Mouse (Mus musculus) embryonic facial prominence, embryonic 14.5 days (tissue): ENCODE results near the gene Sec16a. TPM values are rescaled to one million over a fixed set of nuclear protein-coding genes. Genes with fewer than 3 reads are reported as not detected.

Source experiments
- ATAC-seq: fragments of 200-750 bp; cut with Nextera tagmentation; 2 replicates; pipeline ENCODE4 v1.8.0; 2017; ENCODE audit warnings: low read depth, moderate number of reproducible peaks, moderate TSS enrichment
- DNase-seq: peaks from one replicate; pipeline ENCODE4 v3.0.0-alpha.2; 2015; ENCODE audit warnings: low spot score
- H3K27ac ChIP-seq: fragments of 300-500 bp; sonication (generic); replicated peaks from 2 replicates; pipeline ENCODE4 v1.5.1; 2014; ENCODE audit warnings: low read depth, mild to moderate bottlenecking, low read length, moderate library complexity
- H3K27me3 ChIP-seq: fragments of 300-500 bp; sonication (generic); replicated peaks from 2 replicates; pipeline ENCODE4 v1.6.1; 2014; ENCODE audit warnings: low read length; ENCODE audit not compliant: control insufficient read depth, insufficient read depth
- H3K36me3 ChIP-seq: fragments of 300-500 bp; sonication (generic); 2 replicates; pipeline ENCODE4 v1.6.1; 2014; ENCODE audit warnings: low read length, mixed read lengths; ENCODE audit not compliant: control insufficient read depth, insufficient read depth
- H3K4me1 ChIP-seq: fragments of 300-500 bp; sonication (generic); 2 replicates; pipeline ENCODE4 v1.6.1; 2014; ENCODE audit warnings: antibody characterized with exemption, low read length; ENCODE audit not compliant: control insufficient read depth, insufficient read depth
- H3K4me2 ChIP-seq: fragments of 300-500 bp; sonication (generic); 2 replicates; pipeline ENCODE4 v1.6.1; 2014; ENCODE audit warnings: low read depth, mild to moderate bottlenecking, low read length, moderate library complexity, mixed read lengths
- H3K4me3 ChIP-seq: fragments of 300-500 bp; sonication (generic); 2 replicates; pipeline ENCODE4 v1.5.1; 2014; ENCODE audit warnings: low read depth, mild to moderate bottlenecking, low read length
- H3K9ac ChIP-seq: fragments of 300-500 bp; sonication (generic); 2 replicates; pipeline ENCODE4 v1.6.1; 2014; ENCODE audit warnings: low read depth, mild to moderate bottlenecking, low read length, moderate library complexity, mixed read lengths
- H3K9me3 ChIP-seq: fragments of 300-500 bp; sonication (generic); 2 replicates; pipeline ENCODE4 v1.6.1; 2016; ENCODE audit warnings: low read length; ENCODE audit not compliant: control insufficient read depth
- WGBS: fragments of 180-500 bp; shearing (Covaris S2); extraction: QIAGEN DNeasy Blood & Tissue Kit; methylation state at CpG from one replicate; pipeline ENCODE4 v1.1.7; 2014; 5-methylcytosine and 5-hydroxymethylcytosine counted together
- polyA plus RNA-seq: library from polyadenylated mRNA; unstranded; fragments of >200 nt; fragmentation: Nextera tagmentation; extraction: Ambion mirVana; gene quantifications from 2 replicates; pipeline ENCODE4 v1.2.1, GENCODE M21; 2014

Sec16a gene
- polyA plus RNA-seq, 1 experiment from 2014 or later = 38.6 TPM

GRCm38 (mm10) chr2:26463412-26463811 is 18.4 kb upstream of the Sec16a start:
- Histone ChIP-seq H3K27me3 (no peaks in the 10 kb centered on the region), H3K9me3 (no peaks in the 10 kb centered on the region), H3K27ac (no peak overlapping the region), H3K36me3 (peaks cover 89% of the 10 kb centered on the region), H3K9ac (no peak overlapping the region), H3K4me3 (no peak overlapping the region), H3K4me1 (peaks cover 6% of the 10 kb centered on the region), H3K4me2 (no peak overlapping the region)
- 94% methylated on average over 6 of the region's 6 CpGs for whole genome bisulfite sequencing
- DNase-seq (no peak), ATAC-seq (no peak)

- H3K9me3 ChIP-seq = no peaks in the 10 kb centered on the region
- WGBS = 77% methylated on average over 3 of the region's 3 CpGs
- ATAC-seq = no peak
These were observed 18.0 kb upstream of the Sec16a start for GRCm38 (mm10) chr2:26462980-26463379.

GRCm38 (mm10) chr2:26461667-26462066 is 16.7 kb upstream of the Sec16a start:
- WGBS = 78% methylated on average over 5 of the region's 5 CpGs
- Histone ChIP-seq H3K4me2 (no peak overlapping the region), H3K36me3 (peaks cover 75% of the 10 kb centered on the region), H3K9ac (no peak overlapping the region), H3K4me3 (no peak overlapping the region), H3K9me3 (no peaks in the 10 kb centered on the region), H3K27me3 (no peaks in the 10 kb centered on the region), H3K4me1 (peaks cover 10% of the 10 kb centered on the region), H3K27ac (no peak overlapping the region)
- ATAC-seq (no peak), DNase-seq (no peak)

More at GRCm38 (mm10) chr2:26462980-26463379, 18.0 kb upstream of the Sec16a start:
- Histone ChIP-seq H3K36me3 (peaks cover 86% of the 10 kb centered on the region), H3K4me2 (no peak overlapping the region), H3K9ac (no peak overlapping the region), H3K4me1 (peaks cover 10% of the 10 kb centered on the region), H3K4me3 (no peak overlapping the region), H3K27me3 (no peaks in the 10 kb centered on the region), H3K27ac (no peak overlapping the region)
- DNase-seq = no peak

- Histone ChIP-seq H3K9ac (no peak overlapping the region), H3K27ac (no peak overlapping the region), H3K27me3 (no peaks in the 10 kb centered on the region), H3K4me3 (no peak overlapping the region), H3K4me1 (peaks cover 10% of the 10 kb centered on the region), H3K9me3 (no peaks in the 10 kb centered on the region), H3K36me3 (peaks cover 66% of the 10 kb centered on the region), H3K4me2 (no peak overlapping the region)
- no peak for DNase-seq
- ATAC-seq = no peak
- 89% methylated on average over 13 of the region's 13 CpGs for WGBS
These were observed 15.8 kb upstream of the Sec16a start for GRCm38 (mm10) chr2:26460837-26461236.

- H3K4me2 ChIP-seq = no peak overlapping the region
- no peak overlapping the region for H3K27ac ChIP-seq
These were observed 15.2 kb upstream of the Sec16a start for GRCm38 (mm10) chr2:26460097-26460646.

GRCm38 (mm10) chr2:26459478-26459877 is 14.5 kb upstream of the Sec16a start:
- Histone ChIP-seq H3K27me3 (no peaks in the 10 kb centered on the region), H3K9ac (no peak overlapping the region), H3K36me3 (peaks cover 55% of the 10 kb centered on the region), H3K4me1 (peaks cover 10% of the 10 kb centered on the region), H3K4me2 (no peak overlapping the region), H3K4me3 (no peak overlapping the region), H3K9me3 (no peaks in the 10 kb centered on the region), H3K27ac (no peak overlapping the region)
- WGBS = 42% methylated on average over 5 of the region's 6 CpGs
- DNase-seq (peak; percentile 19), ATAC-seq (peak; percentile 20; the same call in 1 of the 2 replicates)

More at GRCm38 (mm10) chr2:26460097-26460646, 15.2 kb upstream of the Sec16a start:
- H3K36me3 ChIP-seq = peaks cover 62% of the 10 kb centered on the region
- H3K9ac ChIP-seq = no peak overlapping the region
- H3K4me1 ChIP-seq = peaks cover 10% of the 10 kb centered on the region
- ATAC-seq (no peak), DNase-seq (no peak)
- no peaks in the 10 kb centered on the region for H3K9me3 ChIP-seq
- no peak overlapping the region for H3K4me3 ChIP-seq
- 89% methylated on average over 14 of the region's 16 CpGs for WGBS
- no peaks in the 10 kb centered on the region for H3K27me3 ChIP-seq

- peaks cover 10% of the 10 kb centered on the region for H3K4me1 ChIP-seq
- no peak overlapping the region for H3K9ac ChIP-seq
- H3K36me3 ChIP-seq = peaks cover 45% of the 10 kb centered on the region
- DNase-seq = peak; percentile 71
- 24% methylated on average over 7 of the region's 7 CpGs for WGBS
- no peaks in the 10 kb centered on the region for H3K27me3 ChIP-seq
- H3K9me3 ChIP-seq = no peaks in the 10 kb centered on the region
- no peak overlapping the region for H3K4me2 ChIP-seq
- peak; percentile 67 for ATAC-seq
- no peak overlapping the region for H3K4me3 ChIP-seq
- peak overlapping the region; percentile 50 for H3K27ac ChIP-seq
These were observed 13.5 kb upstream of the Sec16a start for GRCm38 (mm10) chr2:26458402-26459124.

- no peak overlapping the region for H3K27ac ChIP-seq
- H3K4me2 ChIP-seq = no peak overlapping the region
- no peak overlapping the region for H3K4me3 ChIP-seq
- DNase-seq = peak; percentile 76
- no peak overlapping the region for H3K9ac ChIP-seq
- WGBS = 18% methylated on average over 5 of the region's 5 CpGs
- peaks cover 8% of the 10 kb centered on the region for H3K4me1 ChIP-seq
- H3K36me3 ChIP-seq = no peaks in the 10 kb centered on the region
- no peaks in the 10 kb centered on the region for H3K27me3 ChIP-seq
- ATAC-seq = no peak
- H3K9me3 ChIP-seq = no peaks in the 10 kb centered on the region
These were observed 4.4 kb upstream of the Sec16a start for GRCm38 (mm10) chr2:26449121-26450060.
